Mouse (Mus musculus) cerebellum, adult 9-10 months (tissue): ENCODE measurements at regions not wholly inside any gene's neighbourhood (a gene's known extent, or its start where the extent isn't known, plus 50 kb on each side); places are given as distances from the start of the nearest gene placed in this dataset.

Experiments
- DNase-seq: peaks from one replicate; pipeline ENCODE4 v3.0.0; 2022

- no peak for DNase-seq
These were observed 49.9 kb upstream of the Klf3 start for GRCm38 (mm10) chr5:64753142-64753750.
